Mouse (Mus musculus) neural tube, embryonic 14.5 days (tissue): ENCODE results near the gene Magi2. TPM values are rescaled to one million over a fixed set of nuclear protein-coding genes. Genes with fewer than 3 reads are reported as not detected.

Experiments used
- ATAC-seq: fragments of 200-750 bp; cut with Nextera tagmentation; 2 replicates; pipeline ENCODE4 v1.8.0; 2017; ENCODE audit warnings: low read depth, mild to moderate bottlenecking, moderate TSS enrichment, moderate library complexity
- H3K27ac ChIP-seq: fragments of 300-500 bp; sonication (generic); 2 replicates; pipeline ENCODE4 v1.5.1; 2014; ENCODE audit warnings: low read depth, mild to moderate bottlenecking, control low read depth, low read length, moderate library complexity, mixed read lengths
- H3K27me3 ChIP-seq: fragments of 300-500 bp; sonication (generic); 2 replicates; pipeline ENCODE4 v1.6.1; 2014; ENCODE audit warnings: low read length; ENCODE audit not compliant: control insufficient read depth, insufficient read depth
- H3K36me3 ChIP-seq: fragments of 300-500 bp; sonication (generic); 2 replicates; pipeline ENCODE4 v1.6.1; 2014; ENCODE audit warnings: low read length, mixed read lengths; ENCODE audit not compliant: control insufficient read depth, insufficient read depth
- H3K4me1 ChIP-seq: fragments of 300-500 bp; sonication (generic); 2 replicates; pipeline ENCODE4 v1.6.1; 2014; ENCODE audit warnings: low read length; ENCODE audit not compliant: control insufficient read depth, insufficient read depth
- H3K4me2 ChIP-seq: fragments of 300-500 bp; sonication (generic); 2 replicates; pipeline ENCODE4 v1.6.1; 2014; ENCODE audit warnings: mild to moderate bottlenecking, low read depth, low read length, control low read depth
- H3K4me3 ChIP-seq: fragments of 300-500 bp; sonication (generic); 2 replicates; pipeline ENCODE4 v1.5.1; 2014; ENCODE audit warnings: low read depth, low read length, control low read depth, mixed read lengths
- H3K9ac ChIP-seq: fragments of 300-500 bp; sonication (generic); replicated peaks from 2 replicates; pipeline ENCODE4 v1.6.1; 2014; ENCODE audit warnings: low read depth, mild to moderate bottlenecking, control low read depth, low read length, mixed read lengths
- H3K9me3 ChIP-seq: fragments of 300-500 bp; sonication (generic); 2 replicates; pipeline ENCODE4 v1.6.1; 2016; ENCODE audit warnings: low read length; ENCODE audit not compliant: control insufficient read depth
- WGBS: fragments of 180-500 bp; shearing (Covaris S2); extraction: QIAGEN DNeasy Blood & Tissue Kit; methylation state at CpG from one replicate; pipeline ENCODE4 v1.1.7; 2014; 5-methylcytosine and 5-hydroxymethylcytosine counted together
- polyA plus RNA-seq: library from polyadenylated mRNA; unstranded; fragments of >200 nt; fragmentation: Nextera tagmentation; extraction: Ambion mirVana; gene quantifications from 2 replicates; pipeline ENCODE4 v1.2.1, GENCODE M21; 2014

Gene Magi2
- polyA plus RNA-seq, 1 experiment from 2014 or later = 50.2 TPM

- Histone ChIP-seq H3K27ac (no peak overlapping the region), H3K27me3 (no peaks in the 10 kb centered on the region), H3K4me2 (no peak overlapping the region), H3K36me3 (no peaks in the 10 kb centered on the region), H3K9me3 (no peaks in the 10 kb centered on the region), H3K9ac (no peak overlapping the region), H3K4me1 (no peaks in the 10 kb centered on the region), H3K4me3 (no peak overlapping the region)
- ATAC-seq = no peak
- WGBS = 83% methylated on average over 5 of the region's 5 CpGs
These were observed 847.3 kb downstream of the Magi2 start for GRCm38 (mm10) chr5:20074101-20074500.

- H3K27me3 ChIP-seq = no peaks in the 10 kb centered on the region
- WGBS = 96% methylated on average over 4 of the region's 4 CpGs
- no peaks in the 10 kb centered on the region for H3K36me3 ChIP-seq
- no peaks in the 10 kb centered on the region for H3K4me1 ChIP-seq
- no peak overlapping the region for H3K4me2 ChIP-seq
- no peak overlapping the region for H3K4me3 ChIP-seq
- no peak overlapping the region for H3K27ac ChIP-seq
- H3K9me3 ChIP-seq = no peaks in the 10 kb centered on the region
- no peak overlapping the region for H3K9ac ChIP-seq
- no peak; the same call in 1 of the 2 replicates for ATAC-seq
These were observed 848.0 kb downstream of the Magi2 start for GRCm38 (mm10) chr5:20074867-20075266.

- Histone ChIP-seq H3K9me3 (no peaks in the 10 kb centered on the region), H3K4me3 (no peak overlapping the region), H3K27ac (no peak overlapping the region), H3K4me2 (no peak overlapping the region), H3K4me1 (no peaks in the 10 kb centered on the region), H3K27me3 (no peaks in the 10 kb centered on the region), H3K36me3 (no peaks in the 10 kb centered on the region), H3K9ac (no peak overlapping the region)
- WGBS = 83% methylated on average over 7 of the region's 7 CpGs
- ATAC-seq = no peak
These were observed 852.1 kb downstream of the Magi2 start for GRCm38 (mm10) chr5:20078931-20079330.

- no peak for ATAC-seq
- no peak overlapping the region for H3K9ac ChIP-seq
- no peak overlapping the region for H3K4me2 ChIP-seq
- H3K9me3 ChIP-seq = no peaks in the 10 kb centered on the region
- no peak overlapping the region for H3K4me3 ChIP-seq
- 95% methylated on average over 9 of the region's 9 CpGs for WGBS
- H3K36me3 ChIP-seq = no peaks in the 10 kb centered on the region
- H3K4me1 ChIP-seq = no peaks in the 10 kb centered on the region
- H3K27ac ChIP-seq = no peak overlapping the region
- no peaks in the 10 kb centered on the region for H3K27me3 ChIP-seq
These were observed 853.9 kb downstream of the Magi2 start for GRCm38 (mm10) chr5:20080605-20081309.

GRCm38 (mm10) chr5:20082368-20082767 lies 855.5 kb downstream of the Magi2 start:
- no peak overlapping the region for H3K4me2 ChIP-seq
- no peaks in the 10 kb centered on the region for H3K4me1 ChIP-seq
- H3K9ac ChIP-seq = no peak overlapping the region
- H3K27me3 ChIP-seq = no peaks in the 10 kb centered on the region
- no peaks in the 10 kb centered on the region for H3K9me3 ChIP-seq
- H3K27ac ChIP-seq = no peak overlapping the region
- H3K36me3 ChIP-seq = no peaks in the 10 kb centered on the region
- 96% methylated on average over 1 of the region's 1 CpGs for WGBS
- no peak overlapping the region for H3K4me3 ChIP-seq
- ATAC-seq = no peak

- no peaks in the 10 kb centered on the region for H3K9me3 ChIP-seq
- H3K9ac ChIP-seq = no peak overlapping the region
- H3K4me1 ChIP-seq = no peaks in the 10 kb centered on the region
- ATAC-seq = no peak
- no peaks in the 10 kb centered on the region for H3K36me3 ChIP-seq
- H3K27ac ChIP-seq = no peak overlapping the region
- H3K27me3 ChIP-seq = no peaks in the 10 kb centered on the region
- no peak overlapping the region for H3K4me2 ChIP-seq
- H3K4me3 ChIP-seq = no peak overlapping the region
- 76% methylated on average over 6 of the region's 6 CpGs for WGBS
These were observed 860.2 kb downstream of the Magi2 start for GRCm38 (mm10) chr5:20087083-20087482.

- H3K4me2 ChIP-seq = no peak overlapping the region
- no peak overlapping the region for H3K9ac ChIP-seq
- H3K4me3 ChIP-seq = no peak overlapping the region
- H3K4me1 ChIP-seq = peaks cover 4% of the 10 kb centered on the region; the same call in 1 of the 2 replicates
- ATAC-seq = peak; percentile 56; the same call in 1 of the 2 replicates
- H3K36me3 ChIP-seq = no peaks in the 10 kb centered on the region
- no peaks in the 10 kb centered on the region for H3K27me3 ChIP-seq
- H3K9me3 ChIP-seq = no peaks in the 10 kb centered on the region
- H3K27ac ChIP-seq = no peak overlapping the region
These were observed 877.0 kb downstream of the Magi2 start for GRCm38 (mm10) chr5:20103869-20104268.

- H3K36me3 ChIP-seq = no peaks in the 10 kb centered on the region
- H3K27ac ChIP-seq = no peak overlapping the region
- H3K9me3 ChIP-seq = no peaks in the 10 kb centered on the region
- no peak overlapping the region for H3K4me2 ChIP-seq
- H3K9ac ChIP-seq = no peak overlapping the region
- H3K4me3 ChIP-seq = no peak overlapping the region
- 61% methylated on average over 3 of the region's 3 CpGs for WGBS
- ATAC-seq = no peak
- H3K4me1 ChIP-seq = peaks cover 4% of the 10 kb centered on the region; the same call in 1 of the 2 replicates
- H3K27me3 ChIP-seq = no peaks in the 10 kb centered on the region
These were observed 877.7 kb downstream of the Magi2 start for GRCm38 (mm10) chr5:20104496-20104895.

GRCm38 (mm10) chr5:20109496-20109895 lies 882.7 kb downstream of the Magi2 start:
- Histone ChIP-seq H3K27ac (no peak overlapping the region), H3K27me3 (no peaks in the 10 kb centered on the region), H3K4me3 (no peak overlapping the region), H3K4me2 (no peak overlapping the region), H3K4me1 (no peaks in the 10 kb centered on the region), H3K9me3 (no peaks in the 10 kb centered on the region), H3K9ac (no peak overlapping the region), H3K36me3 (no peaks in the 10 kb centered on the region)
- WGBS = 88% methylated on average over 3 of the region's 3 CpGs
- no peak for ATAC-seq
